In the genomic region with DNA sequence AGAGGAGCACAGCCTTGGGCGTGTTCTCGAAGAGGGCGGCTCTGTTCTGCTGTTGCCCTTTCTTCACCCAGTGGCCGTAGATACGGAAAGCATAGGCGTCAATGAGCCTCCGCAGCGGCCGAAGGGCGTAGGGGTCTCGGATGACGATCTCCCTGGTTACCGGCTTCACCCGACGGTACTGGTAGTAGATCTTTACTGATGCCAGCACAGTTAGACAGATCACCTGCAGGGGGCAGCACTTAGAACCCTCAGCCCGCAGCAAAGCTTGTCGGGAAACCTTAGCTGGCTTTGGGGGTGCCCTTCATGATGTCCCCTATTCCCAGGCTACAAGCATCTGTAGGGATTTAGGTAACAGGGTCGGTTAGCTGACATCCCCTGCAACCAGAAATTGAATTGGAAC, we compare ENCODE assay signal across 8 mouse cellular contexts. TPM values are rescaled to one million over a fixed set of nuclear protein-coding genes. Genes with fewer than 3 reads are reported as not detected.
DNase-seq lines count a peak whose midpoint lies in the region; ATAC-seq and TF ChIP-seq lines count a peak whose summit lies in the region.

No protein-coding gene starts in this region.

- H3K4me3 ChIP-seq in midbrain, embryonic 10.5 days = no peak overlapping the region
- no peak overlapping the region for H3K4me3 ChIP-seq in midbrain, embryonic 16.5 days (ENCODE audit: low read depth, low read length)
- no peak overlapping the region for H3K4me3 ChIP-seq in forebrain, postnatal 0 days (ENCODE audit: low read depth, low read length)
- no peak overlapping the region for H3K4me3 ChIP-seq in intestine, embryonic 16.5 days (ENCODE audit: low read length)
- no peak overlapping the region for H3K4me3 ChIP-seq in limb, embryonic 12.5 days (replicated peaks)
- H3K4me3 ChIP-seq in myocyte = no peak overlapping the region

- DNase-seq in midbrain, embryonic 10.5 days (ENCODE audit: low spot score) = peak; percentile 55
- peak; percentile 77 for DNase-seq in adrenal gland, postnatal 14 days
- peak; percentile 31 for DNase-seq in forebrain, postnatal 0 days

- no peaks in the 10 kb centered on the region for H3K27me3 ChIP-seq in midbrain, embryonic 10.5 days (ENCODE audit: low read depth, poor library complexity, severe bottlenecking)
- H3K27me3 ChIP-seq in midbrain, embryonic 16.5 days (ENCODE audit: control insufficient read depth, insufficient read depth, low read depth, low read length) = no peaks in the 10 kb centered on the region
- H3K27me3 ChIP-seq in forebrain, postnatal 0 days (ENCODE audit: insufficient read depth, low read length) = no peaks in the 10 kb centered on the region
- H3K27me3 ChIP-seq in intestine, embryonic 16.5 days (replicated peaks; ENCODE audit: control insufficient read depth, insufficient read depth, low read length) = no peaks in the 10 kb centered on the region
- no peaks in the 10 kb centered on the region; the same call in 1 of the 2 replicates for H3K27me3 ChIP-seq in limb, embryonic 12.5 days
- H3K27me3 ChIP-seq in myocyte (ENCODE audit: control insufficient read depth, insufficient read depth, insufficient read length) = no peaks in the 10 kb centered on the region

- 16% methylated on average over 18 of the region's 18 CpGs for WGBS in midbrain, embryonic 10.5 days
- WGBS in midbrain, embryonic 16.5 days = 8% methylated on average over 18 of the region's 18 CpGs
- 14% methylated on average over 18 of the region's 18 CpGs for WGBS in forebrain, postnatal 0 days
- 16% methylated on average over 18 of the region's 18 CpGs for WGBS in intestine, embryonic 16.5 days
- WGBS in limb, embryonic 12.5 days = 13% methylated on average over 18 of the region's 18 CpGs

- peaks cover 7% of the 10 kb centered on the region for H3K4me1 ChIP-seq in midbrain, embryonic 10.5 days
- no peaks in the 10 kb centered on the region for H3K4me1 ChIP-seq in midbrain, embryonic 16.5 days (ENCODE audit: control insufficient read depth, insufficient read depth, low read length)
- no peaks in the 10 kb centered on the region for H3K4me1 ChIP-seq in forebrain, postnatal 0 days (ENCODE audit: insufficient read depth)
- H3K4me1 ChIP-seq in intestine, embryonic 16.5 days (ENCODE audit: control insufficient read depth, insufficient read depth, low read length) = no peaks in the 10 kb centered on the region; the same call in 1 of the 2 replicates
- H3K4me1 ChIP-seq in limb, embryonic 12.5 days (replicated peaks) = 0 out of 2 replicates have a peak, but pooled peaks cover 4% of the 10 kb centered on the region

- no peak overlapping the region for H3ac ChIP-seq in myocyte (ENCODE audit: control insufficient read depth, insufficient read length)

- no peak for ATAC-seq in midbrain, embryonic 16.5 days
- ATAC-seq in forebrain, postnatal 0 days = peak; percentile 34; the same call in 1 of the 2 replicates
- ATAC-seq in intestine, embryonic 16.5 days = no peak
- ATAC-seq in limb, embryonic 12.5 days (ENCODE audit: insufficient number of reproducible peaks, insufficient read depth, low FRiP score, low TSS enrichment, low read depth) = no peak
- ATAC-seq in activated CD4-positive, CD25-positive, alpha-beta regulatory T cell, adult 4 months = no peak

- H3K9ac ChIP-seq in midbrain, embryonic 16.5 days (ENCODE audit: low read depth, low read length) = no peak overlapping the region
- H3K9ac ChIP-seq in forebrain, postnatal 0 days = no peak overlapping the region
- H3K9ac ChIP-seq in intestine, embryonic 16.5 days (ENCODE audit: low read depth, low read length) = 0 out of 2 replicates have a peak overlapping the region, but pooled peaks have one; percentile 20
- H3K9ac ChIP-seq in limb, embryonic 12.5 days (replicated peaks) = 0 out of 2 replicates have a peak overlapping the region, but pooled peaks have one; percentile 8

- H3K27ac ChIP-seq in midbrain, embryonic 10.5 days (replicated peaks) = no peak overlapping the region
- no peak overlapping the region for H3K27ac ChIP-seq in midbrain, embryonic 16.5 days (ENCODE audit: low read length)
- no peak overlapping the region for H3K27ac ChIP-seq in forebrain, postnatal 0 days (ENCODE audit: low read depth, low read length)
- no peak overlapping the region for H3K27ac ChIP-seq in intestine, embryonic 16.5 days (ENCODE audit: low read length)
- no peak overlapping the region for H3K27ac ChIP-seq in limb, embryonic 12.5 days

- TF ChIP-seq CTCF in forebrain, postnatal 0 days (IDR thresholded peaks at IDR 0.05; ENCODE audit: low read depth) = peak; percentile 58

- no peak for TF ChIP-seq POLR2A in myocyte (IDR thresholded peaks at IDR 0.05; ENCODE audit: insufficient read length, low read depth)

- H3K36me3 ChIP-seq in midbrain, embryonic 10.5 days = peaks cover 35% of the 10 kb centered on the region
- peaks cover 18% of the 10 kb centered on the region for H3K36me3 ChIP-seq in midbrain, embryonic 16.5 days (ENCODE audit: control insufficient read depth, insufficient read depth, low read length)
- H3K36me3 ChIP-seq in forebrain, postnatal 0 days (ENCODE audit: insufficient read depth) = peaks cover 23% of the 10 kb centered on the region
- peaks cover 15% of the 10 kb centered on the region for H3K36me3 ChIP-seq in intestine, embryonic 16.5 days (ENCODE audit: control insufficient read depth, insufficient read depth, low read length)
- peaks cover 35% of the 10 kb centered on the region for H3K36me3 ChIP-seq in limb, embryonic 12.5 days
- no peaks in the 10 kb centered on the region for H3K36me3 ChIP-seq in myocyte (ENCODE audit: control insufficient read depth, insufficient read depth)

- no peaks in the 10 kb centered on the region for H3K79me2 ChIP-seq in myocyte (ENCODE audit: control insufficient read depth, insufficient read depth)

- no peaks in the 10 kb centered on the region for H3K9me3 ChIP-seq in midbrain, embryonic 10.5 days (replicated peaks)
- no peaks in the 10 kb centered on the region for H3K9me3 ChIP-seq in midbrain, embryonic 16.5 days (replicated peaks; ENCODE audit: control insufficient read depth, low read length, poor library complexity, severe bottlenecking)
- no peaks in the 10 kb centered on the region for H3K9me3 ChIP-seq in forebrain, postnatal 0 days (ENCODE audit: low read length)
- H3K9me3 ChIP-seq in intestine, embryonic 16.5 days (ENCODE audit: control insufficient read depth, low read length) = no peaks in the 10 kb centered on the region
- H3K9me3 ChIP-seq in limb, embryonic 12.5 days = no peaks in the 10 kb centered on the region; the same call in 1 of the 2 replicates

- H3K4me2 ChIP-seq in midbrain, embryonic 16.5 days (ENCODE audit: low read length) = no peak overlapping the region
- peak overlapping the region; percentile 19; the same call in 1 of the 2 replicates for H3K4me2 ChIP-seq in forebrain, postnatal 0 days (ENCODE audit: low read depth)
- no peak overlapping the region; the same call in 1 of the 2 replicates for H3K4me2 ChIP-seq in intestine, embryonic 16.5 days (ENCODE audit: low read depth, low read length)
- H3K4me2 ChIP-seq in limb, embryonic 12.5 days = peak overlapping the region; percentile 31
- H3K4me2 ChIP-seq in myocyte (ENCODE audit: low read depth) = no peak overlapping the region

RNA-seq across cellular contexts. Expression of a gene that starts 17.7 kb away (rescaled TPM):
- 48.8 and 50.5 TPM in 2 replicates for polyA plus RNA-seq in midbrain, embryonic 10.5 days (2016; fragmentation: Nextera tagmentation; extraction: Ambion mirVana)
- polyA plus RNA-seq in midbrain, embryonic 16.5 days (2015; fragmentation: Nextera tagmentation; extraction: Ambion mirVana) = 31.1 and 33.6 TPM in 2 replicates
- 39.5 and 44.8 TPM in 2 replicates for total RNA-seq in adrenal gland, postnatal 14 days (2021)
- total RNA-seq in forebrain, postnatal 0 days (2014; rRNA removed) = 16.6 and 29.9 TPM in 2 replicates
- 21.2 and 22.3 TPM in 2 replicates for polyA plus RNA-seq in forebrain, postnatal 0 days (2015; fragmentation: Nextera tagmentation; extraction: Ambion mirVana)
- polyA plus RNA-seq in intestine, embryonic 16.5 days (2015; fragmentation: Nextera tagmentation; extraction: Ambion mirVana) = 33.4 and 35.3 TPM in 2 replicates
- polyA plus RNA-seq in limb, embryonic 12.5 days (2016; fragmentation: Nextera tagmentation; extraction: Ambion mirVana) = 67.6 and 74.2 TPM in 2 replicates
- polyA plus RNA-seq in myocyte (2012; fragmentation: generic; extraction: Trizol) = 33.8 TPM
- 10 to 100 TPM; 12.3 to 17.1 TPM for polyA plus RNA-seq in activated CD4-positive, CD25-positive, alpha-beta regulatory T cell, adult 4 months (2017; shearing (Covaris generic))

RNA-seq across cellular contexts. Expression of a gene that starts 22.8 kb away (rescaled TPM):
- polyA plus RNA-seq in midbrain, embryonic 10.5 days (2016; fragmentation: Nextera tagmentation; extraction: Ambion mirVana) = 1,024 and 1,060 TPM in 2 replicates
- polyA plus RNA-seq in midbrain, embryonic 16.5 days (2015; fragmentation: Nextera tagmentation; extraction: Ambion mirVana) = 602 and 639 TPM in 2 replicates
- 932 and 939 TPM in 2 replicates for total RNA-seq in adrenal gland, postnatal 14 days (2021)
- 905 and 1,053 TPM in 2 replicates for total RNA-seq in forebrain, postnatal 0 days (2014; rRNA removed)
- 889 and 1,240 TPM in 2 replicates for polyA plus RNA-seq in forebrain, postnatal 0 days (2015; fragmentation: Nextera tagmentation; extraction: Ambion mirVana)
- 1,153 and 1,157 TPM in 2 replicates for polyA plus RNA-seq in intestine, embryonic 16.5 days (2015; fragmentation: Nextera tagmentation; extraction: Ambion mirVana)
- polyA plus RNA-seq in limb, embryonic 12.5 days (2016; fragmentation: Nextera tagmentation; extraction: Ambion mirVana) = 926 and 978 TPM in 2 replicates
- 747 TPM for polyA plus RNA-seq in myocyte (2012; fragmentation: generic; extraction: Trizol)
- polyA plus RNA-seq in activated CD4-positive, CD25-positive, alpha-beta regulatory T cell, adult 4 months (2017; shearing (Covaris generic)) = 100 to 1,000 TPM; 408 to 480 TPM

RNA-seq across cellular contexts. Expression of a gene that starts 31.1 kb away (rescaled TPM):
- 5.1 and 5.3 TPM in 2 replicates for polyA plus RNA-seq in midbrain, embryonic 10.5 days (2016; fragmentation: Nextera tagmentation; extraction: Ambion mirVana)
- polyA plus RNA-seq in midbrain, embryonic 16.5 days (2015; fragmentation: Nextera tagmentation; extraction: Ambion mirVana) = 20.1 and 22.5 TPM in 2 replicates
- total RNA-seq in adrenal gland, postnatal 14 days (2021) = 1.6 and 1.7 TPM in 2 replicates
- total RNA-seq in forebrain, postnatal 0 days (2014; rRNA removed) = 21.2 and 23.6 TPM in 2 replicates
- 8.3 and 9.8 TPM in 2 replicates for polyA plus RNA-seq in forebrain, postnatal 0 days (2015; fragmentation: Nextera tagmentation; extraction: Ambion mirVana)
- polyA plus RNA-seq in intestine, embryonic 16.5 days (2015; fragmentation: Nextera tagmentation; extraction: Ambion mirVana) = 2.2 and 2.4 TPM in 2 replicates
- polyA plus RNA-seq in limb, embryonic 12.5 days (2016; fragmentation: Nextera tagmentation; extraction: Ambion mirVana) = 10.9 and 11.9 TPM in 2 replicates
- polyA plus RNA-seq in myocyte (2012; fragmentation: generic; extraction: Trizol) = 1.7 TPM
- polyA plus RNA-seq in activated CD4-positive, CD25-positive, alpha-beta regulatory T cell, adult 4 months (2017; shearing (Covaris generic)) = 1 to 10 TPM; 1.0 to 3.1 TPM

RNA-seq across cellular contexts. Expression of a gene that starts 33.9 kb away (rescaled TPM):
- polyA plus RNA-seq in midbrain, embryonic 10.5 days (2016; fragmentation: Nextera tagmentation; extraction: Ambion mirVana) = 0.25 and 0.41 TPM in 2 replicates
- polyA plus RNA-seq in midbrain, embryonic 16.5 days (2015; fragmentation: Nextera tagmentation; extraction: Ambion mirVana) = 0.85 and 0.95 TPM in 2 replicates
- total RNA-seq in adrenal gland, postnatal 14 days (2021) = 1.2 and 1.7 TPM in 2 replicates
- 1.2 and 1.4 TPM in 2 replicates for total RNA-seq in forebrain, postnatal 0 days (2014; rRNA removed)
- polyA plus RNA-seq in forebrain, postnatal 0 days (2015; fragmentation: Nextera tagmentation; extraction: Ambion mirVana) = 0.50 and 1.3 TPM in 2 replicates
- 0.11 TPM in 1 of 2 replicates, not detected in the other for polyA plus RNA-seq in intestine, embryonic 16.5 days (2015; fragmentation: Nextera tagmentation; extraction: Ambion mirVana)
- 0.24 and 0.36 TPM in 2 replicates for polyA plus RNA-seq in limb, embryonic 12.5 days (2016; fragmentation: Nextera tagmentation; extraction: Ambion mirVana)
- 0.32 TPM for polyA plus RNA-seq in myocyte (2012; fragmentation: generic; extraction: Trizol)
- under 1 TPM in 1 of 2 experiments, not detected in 1; 0.49 TPM for polyA plus RNA-seq in activated CD4-positive, CD25-positive, alpha-beta regulatory T cell, adult 4 months (2017; shearing (Covaris generic))

RNA-seq across cellular contexts. Expression of a gene that starts 43.9 kb away (rescaled TPM):
- 4.2 and 6.1 TPM in 2 replicates for polyA plus RNA-seq in midbrain, embryonic 10.5 days (2016; fragmentation: Nextera tagmentation; extraction: Ambion mirVana)
- 4.2 and 6.4 TPM in 2 replicates for polyA plus RNA-seq in midbrain, embryonic 16.5 days (2015; fragmentation: Nextera tagmentation; extraction: Ambion mirVana)
- 4.3 and 5.9 TPM in 2 replicates for total RNA-seq in adrenal gland, postnatal 14 days (2021)
- total RNA-seq in forebrain, postnatal 0 days (2014; rRNA removed) = 1.4 and 3.0 TPM in 2 replicates
- polyA plus RNA-seq in forebrain, postnatal 0 days (2015; fragmentation: Nextera tagmentation; extraction: Ambion mirVana) = 5.5 and 5.6 TPM in 2 replicates
- 2.1 and 2.3 TPM in 2 replicates for polyA plus RNA-seq in intestine, embryonic 16.5 days (2015; fragmentation: Nextera tagmentation; extraction: Ambion mirVana)
- 5.0 and 6.2 TPM in 2 replicates for polyA plus RNA-seq in limb, embryonic 12.5 days (2016; fragmentation: Nextera tagmentation; extraction: Ambion mirVana)
- polyA plus RNA-seq in myocyte (2012; fragmentation: generic; extraction: Trizol) = 1.1 TPM
- polyA plus RNA-seq in activated CD4-positive, CD25-positive, alpha-beta regulatory T cell, adult 4 months (2017; shearing (Covaris generic)) = not detected

Comparison
In these comparisons a context has a peak if more than half of its experiments do, and no peak if none do; other contexts are left out.
1. H3K4me2 ChIP-seq: peak in forebrain, postnatal 0 days (single experiment) and limb, embryonic 12.5 days (single experiment); none in midbrain, embryonic 16.5 days (single experiment), intestine, embryonic 16.5 days (single experiment) and myocyte (single experiment).
2. H3K9ac ChIP-seq: peak in intestine, embryonic 16.5 days (single experiment) and limb, embryonic 12.5 days (single experiment); none in midbrain, embryonic 16.5 days (single experiment) and forebrain, postnatal 0 days (single experiment).
3. Peak in every context shown above with its lines, with median percentiles within 50 percentile points of each other: DNase-seq.